Mouse (Mus musculus) limb, embryonic 10.5 days (tissue): ENCODE data around the gene Ofd1. TPM values are rescaled to one million over a fixed set of nuclear protein-coding genes. Genes with fewer than 3 reads are reported as not detected.

Experiments
- DNase-seq: peaks from one replicate; pipeline ENCODE4 v3.0.0-alpha.2; 2017; ENCODE audit warnings: low spot score
- H3K27ac ChIP-seq: fragments of 300-500 bp; sonication (generic); 2 replicates; pipeline ENCODE4 v1.5.1; 2016; ENCODE audit warnings: mild to moderate bottlenecking
- H3K27me3 ChIP-seq: fragments of 300-500 bp; sonication (generic); 2 replicates; pipeline ENCODE4 v1.6.1; 2016; ENCODE audit warnings: low read depth, mild to moderate bottlenecking; ENCODE audit not compliant: poor library complexity, severe bottlenecking
- H3K36me3 ChIP-seq: fragments of 300-500 bp; sonication (generic); 2 replicates; pipeline ENCODE4 v1.6.1; 2016; ENCODE audit warnings: mild to moderate bottlenecking, moderate library complexity
- H3K4me1 ChIP-seq: fragments of 300-500 bp; sonication (generic); 2 replicates; pipeline ENCODE4 v1.6.1; 2016
- H3K4me3 ChIP-seq: fragments of 300-500 bp; sonication (generic); 2 replicates; pipeline ENCODE4 v1.5.1; 2016; ENCODE audit warnings: mild to moderate bottlenecking, moderate library complexity
- H3K9me3 ChIP-seq: fragments of 300-500 bp; sonication (generic); replicated peaks from 2 replicates; pipeline ENCODE4 v1.6.1; 2016; ENCODE audit warnings: mild to moderate bottlenecking
- WGBS: fragments of 180-500 bp; shearing (Covaris S2); methylation state at CpG from one replicate; pipeline ENCODE4 v1.1.7; 2016; 5-methylcytosine and 5-hydroxymethylcytosine counted together
- polyA plus RNA-seq: library from polyadenylated mRNA; unstranded; fragments of >200 nt; fragmentation: Nextera tagmentation; extraction: Ambion mirVana; gene quantifications from 2 replicates; pipeline ENCODE4 v1.2.1, GENCODE M21; 2016

Gene Ofd1
- polyA plus RNA-seq, 1 experiment from 2014 or later = 8.6 TPM

DNA sequence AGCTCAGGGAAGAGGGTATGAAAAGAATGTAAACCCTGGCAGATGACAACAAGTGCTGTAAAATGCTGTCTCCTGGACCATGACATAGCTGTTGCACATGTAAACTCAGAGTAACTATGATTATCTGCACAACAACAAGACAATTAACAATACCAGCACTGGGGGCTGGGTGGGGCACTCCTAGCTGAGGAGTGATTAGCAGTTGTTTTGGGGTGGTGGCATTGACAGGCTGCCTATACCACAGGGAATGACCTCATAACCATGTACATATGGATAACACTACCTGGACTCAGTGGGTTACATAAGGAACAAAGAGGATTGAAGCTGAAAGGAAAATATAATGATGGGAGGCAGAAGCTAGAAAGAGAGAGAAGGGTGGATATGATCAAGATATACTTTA, 32.6 kb downstream of the Ofd1 start:
- Histone ChIP-seq H3K4me3 (no peak overlapping the region), H3K27me3 (peaks cover 87% of the 10 kb centered on the region), H3K4me1 (no peaks in the 10 kb centered on the region), H3K9me3 (no peaks in the 10 kb centered on the region), H3K36me3 (peaks cover 34% of the 10 kb centered on the region), H3K27ac (no peak overlapping the region)
- no peak for DNase-seq

- 75% methylated on average over 1 of the region's 1 CpGs for WGBS
- DNase-seq = no peak
- no peaks in the 10 kb centered on the region for H3K4me1 ChIP-seq
- no peak overlapping the region for H3K27ac ChIP-seq
- no peaks in the 10 kb centered on the region for H3K9me3 ChIP-seq
- 0 out of 2 replicates have a peak, but pooled peaks cover 4% of the 10 kb centered on the region for H3K36me3 ChIP-seq
- no peak overlapping the region for H3K4me3 ChIP-seq
- H3K27me3 ChIP-seq = peaks cover 74% of the 10 kb centered on the region
Measured at GRCm38 (mm10) chrX:166393753-166394152, 46.8 kb downstream of the Ofd1 start.

- Histone ChIP-seq H3K9me3 (no peaks in the 10 kb centered on the region), H3K4me1 (no peaks in the 10 kb centered on the region), H3K27me3 (peaks cover 86% of the 10 kb centered on the region), H3K36me3 (no peaks in the 10 kb centered on the region), H3K4me3 (no peak overlapping the region), H3K27ac (no peak overlapping the region)
- DNase-seq = no peak
- WGBS = 90% methylated on average over 6 of the region's 6 CpGs
Measured at GRCm38 (mm10) chrX:166386656-166387055, 53.8 kb downstream of the Ofd1 start.

- no peak overlapping the region for H3K27ac ChIP-seq
- H3K36me3 ChIP-seq = no peaks in the 10 kb centered on the region
- no peak overlapping the region for H3K4me3 ChIP-seq
- DNase-seq = no peak
- no peaks in the 10 kb centered on the region for H3K9me3 ChIP-seq
- H3K27me3 ChIP-seq = peaks cover 87% of the 10 kb centered on the region
- whole genome bisulfite sequencing = 79% methylated on average over 3 of the region's 3 CpGs
- H3K4me1 ChIP-seq = no peaks in the 10 kb centered on the region
Measured at GRCm38 (mm10) chrX:166384935-166385334, 55.6 kb downstream of the Ofd1 start.

GRCm38 (mm10) chrX:166383606-166384005, 56.9 kb downstream of the Ofd1 start:
- H3K9me3 ChIP-seq = no peaks in the 10 kb centered on the region
- no peak overlapping the region for H3K27ac ChIP-seq
- H3K36me3 ChIP-seq = no peaks in the 10 kb centered on the region
- no peak overlapping the region for H3K4me3 ChIP-seq
- H3K4me1 ChIP-seq = no peaks in the 10 kb centered on the region
- DNase-seq = no peak
- peaks cover 90% of the 10 kb centered on the region for H3K27me3 ChIP-seq
- WGBS = 88% methylated on average over 2 of the region's 2 CpGs

DNA sequence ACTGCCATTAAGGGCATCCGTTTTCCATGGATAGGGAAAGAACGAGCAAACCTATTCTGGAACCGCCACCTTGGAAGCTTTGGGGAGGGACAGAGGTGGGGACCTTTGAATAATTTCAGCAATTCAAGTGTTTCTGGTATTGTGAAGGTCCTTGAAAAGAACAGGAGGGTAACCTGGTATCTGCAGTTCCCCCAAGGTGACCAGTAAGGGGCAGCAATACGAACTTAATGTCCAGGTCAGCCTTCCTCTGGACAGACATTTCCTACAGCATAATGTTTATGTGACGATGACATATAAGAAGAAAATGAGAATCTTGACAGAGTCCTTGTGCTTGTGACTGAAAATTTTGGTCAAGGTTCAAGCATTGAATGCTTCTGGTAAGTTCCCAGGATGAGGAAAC, 61.9 kb downstream of the Ofd1 start:
- Histone ChIP-seq H3K36me3 (no peaks in the 10 kb centered on the region), H3K27me3 (peaks cover 100% of the 10 kb centered on the region)
- 85% methylated on average over 5 of the region's 5 CpGs for WGBS

GRCm38 (mm10) chrX:166376681-166377328, 63.7 kb downstream of the Ofd1 start:
- peaks cover 100% of the 10 kb centered on the region for H3K27me3 ChIP-seq
- no peaks in the 10 kb centered on the region for H3K4me1 ChIP-seq
- no peaks in the 10 kb centered on the region for H3K9me3 ChIP-seq
- no peak for DNase-seq
- 86% methylated on average over 9 of the region's 9 CpGs for WGBS
- no peaks in the 10 kb centered on the region for H3K36me3 ChIP-seq
- no peak overlapping the region for H3K27ac ChIP-seq
- H3K4me3 ChIP-seq = no peak overlapping the region

More for the DNA sequence above, 61.9 kb downstream of the Ofd1 start:
- no peaks in the 10 kb centered on the region for H3K4me1 ChIP-seq
- H3K27ac ChIP-seq = no peak overlapping the region
- no peak overlapping the region for H3K4me3 ChIP-seq
- H3K9me3 ChIP-seq = no peaks in the 10 kb centered on the region
- no peak for DNase-seq

- Histone ChIP-seq H3K4me1 (no peaks in the 10 kb centered on the region), H3K36me3 (no peaks in the 10 kb centered on the region), H3K27ac (no peak overlapping the region), H3K27me3 (peaks cover 94% of the 10 kb centered on the region), H3K9me3 (no peaks in the 10 kb centered on the region), H3K4me3 (no peak overlapping the region)
- no peak for DNase-seq
- WGBS = 93% methylated on average over 8 of the region's 8 CpGs
Measured at GRCm38 (mm10) chrX:166365458-166366213, 74.9 kb downstream of the Ofd1 start.

DNA sequence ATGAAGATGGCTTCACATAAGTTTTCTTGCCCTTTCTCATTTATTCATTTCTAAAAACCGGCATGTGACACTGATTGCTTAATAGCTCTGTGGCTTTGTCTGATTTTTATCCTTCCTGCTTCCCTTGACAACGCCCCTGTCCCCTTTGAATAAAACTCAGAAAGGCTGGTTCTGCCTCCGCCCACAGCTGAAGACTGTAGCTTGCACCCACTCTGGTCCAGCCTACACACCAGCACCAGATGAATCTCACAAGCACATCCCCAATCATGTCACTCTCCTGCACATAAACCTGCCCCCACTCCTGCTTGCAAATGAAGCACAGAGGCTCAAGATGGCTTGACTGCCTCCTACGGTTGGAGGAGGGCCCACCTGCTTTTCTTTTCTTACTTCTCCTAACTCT, 80.0 kb downstream of the Ofd1 start:
- 86% methylated on average over 4 of the region's 4 CpGs for WGBS
- Histone ChIP-seq H3K4me1 (no peaks in the 10 kb centered on the region), H3K27me3 (peaks cover 93% of the 10 kb centered on the region), H3K36me3 (no peaks in the 10 kb centered on the region), H3K27ac (no peak overlapping the region), H3K4me3 (no peak overlapping the region), H3K9me3 (no peaks in the 10 kb centered on the region)
- DNase-seq = no peak

- WGBS = 96% methylated on average over 2 of the region's 2 CpGs
- H3K4me1 ChIP-seq = no peaks in the 10 kb centered on the region
- H3K27ac ChIP-seq = no peak overlapping the region
- H3K4me3 ChIP-seq = no peak overlapping the region
- H3K27me3 ChIP-seq = peaks cover 93% of the 10 kb centered on the region
- H3K9me3 ChIP-seq = no peaks in the 10 kb centered on the region
- no peak for DNase-seq
- no peaks in the 10 kb centered on the region for H3K36me3 ChIP-seq
Measured at GRCm38 (mm10) chrX:166359927-166360440, 80.5 kb downstream of the Ofd1 start.

GRCm38 (mm10) chrX:166358955-166359354, 81.5 kb downstream of the Ofd1 start:
- Histone ChIP-seq H3K27ac (no peak overlapping the region), H3K36me3 (no peaks in the 10 kb centered on the region), H3K9me3 (no peaks in the 10 kb centered on the region), H3K4me3 (no peak overlapping the region), H3K4me1 (no peaks in the 10 kb centered on the region), H3K27me3 (peaks cover 99% of the 10 kb centered on the region)
- DNase-seq = no peak
- 65% methylated on average over 2 of the region's 2 CpGs for WGBS

- 86% methylated on average over 3 of the region's 3 CpGs for WGBS
Measured at GRCm38 (mm10) chrX:166356276-166356675, 84.2 kb downstream of the Ofd1 start.

DNA sequence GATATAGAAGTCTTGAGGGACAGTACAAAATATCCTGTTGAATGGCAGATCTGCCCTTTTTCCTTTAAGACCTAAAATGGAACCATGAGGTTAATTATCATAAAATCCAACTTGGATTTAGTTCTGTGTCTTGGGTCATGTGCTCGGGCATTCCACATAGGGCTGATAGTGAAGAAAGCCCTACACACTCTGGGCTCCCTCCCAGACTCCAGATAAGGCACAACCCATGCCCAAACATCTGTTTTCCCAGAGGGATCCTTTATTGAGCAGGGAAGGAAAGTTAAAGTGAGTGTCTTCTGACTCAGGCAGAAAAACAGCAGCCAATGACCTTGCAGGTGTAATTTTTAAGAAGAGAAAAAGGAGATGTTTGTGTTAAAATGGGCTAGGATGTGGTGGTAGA, 85.6 kb downstream of the Ofd1 start:
- DNase-seq = no peak
- Histone ChIP-seq H3K4me1 (no peaks in the 10 kb centered on the region), H3K9me3 (no peaks in the 10 kb centered on the region), H3K27me3 (peaks cover 96% of the 10 kb centered on the region), H3K36me3 (no peaks in the 10 kb centered on the region), H3K4me3 (no peak overlapping the region), H3K27ac (no peak overlapping the region)
- WGBS = 81% methylated on average over 1 of the region's 1 CpGs

More at GRCm38 (mm10) chrX:166356276-166356675, 84.2 kb downstream of the Ofd1 start:
- no peak overlapping the region for H3K27ac ChIP-seq
- no peak for DNase-seq
- no peaks in the 10 kb centered on the region for H3K9me3 ChIP-seq
- no peak overlapping the region for H3K4me3 ChIP-seq
- no peaks in the 10 kb centered on the region for H3K36me3 ChIP-seq
- H3K4me1 ChIP-seq = no peaks in the 10 kb centered on the region
- peaks cover 96% of the 10 kb centered on the region for H3K27me3 ChIP-seq
